Mouse (Mus musculus): ENCODE measurements around the gene Rnf157. TPM values are rescaled to one million over a fixed set of nuclear protein-coding genes. Genes with fewer than 3 reads are reported as not detected.
"Not testable (repeated sequence)": the region's sequence is repeated elsewhere in the genome, so short reads cannot be mapped to it uniquely, and the experiment has no call there.

Gene Rnf157
- polyA plus RNA-seq, 1 experiment from 2014 or later, result 19.9 TPM

GRCm38 (mm10) chr11:116430723-116431427 lies 18.0 kb upstream of the Rnf157 start:
- peak overlapping the region; percentile 79 for H3K27ac ChIP-seq (ENCODE audit: low read depth)
- no peak for DNase-seq (ENCODE audit: low spot score)
- H3K4me2 ChIP-seq (ENCODE audit: low read length), result peak overlapping the region; percentile 20; the same call in 1 of the 2 replicates
- ATAC-seq (replicated peaks; ENCODE audit: low FRiP score, low TSS enrichment, low read depth), result no peak; the same call in 1 of the 2 replicates
- peaks cover 2% of the 10 kb centered on the region; the same call in 1 of the 2 replicates for H3K36me3 ChIP-seq (ENCODE audit: control insufficient read depth, insufficient read depth, low read length)
- H3K27me3 ChIP-seq (replicated peaks; ENCODE audit: control insufficient read depth, insufficient read depth, low read length), result no peaks in the 10 kb centered on the region
- no peaks in the 10 kb centered on the region for H3K9me3 ChIP-seq (ENCODE audit: control insufficient read depth, low read length)
- 36% methylated on average over 22 of the region's 22 CpGs for WGBS
- no peak overlapping the region for H3K4me3 ChIP-seq (ENCODE audit: low read depth, low read length)
- H3K9ac ChIP-seq (ENCODE audit: low read length), result 0 out of 2 replicates have a peak overlapping the region, but pooled peaks have one; percentile 11
- peaks cover 25% of the 10 kb centered on the region for H3K4me1 ChIP-seq (replicated peaks; ENCODE audit: control insufficient read depth, insufficient read depth, low read length)

- 74% methylated on average over 9 of the region's 9 CpGs for whole genome bisulfite sequencing
- H3K4me1 ChIP-seq (replicated peaks; ENCODE audit: control insufficient read depth, insufficient read depth, low read length), result peaks cover 17% of the 10 kb centered on the region
- H3K27ac ChIP-seq (ENCODE audit: low read depth), result peak overlapping the region; percentile 79
- no peak for ATAC-seq (replicated peaks; ENCODE audit: low FRiP score, low TSS enrichment, low read depth)
- H3K4me3 ChIP-seq (ENCODE audit: low read depth, low read length), result no peak overlapping the region
- H3K4me2 ChIP-seq (ENCODE audit: low read length), result peak overlapping the region; percentile 20; the same call in 1 of the 2 replicates
- no peaks in the 10 kb centered on the region for H3K36me3 ChIP-seq (ENCODE audit: control insufficient read depth, insufficient read depth, low read length)
- no peaks in the 10 kb centered on the region for H3K27me3 ChIP-seq (replicated peaks; ENCODE audit: control insufficient read depth, insufficient read depth, low read length)
- no peaks in the 10 kb centered on the region for H3K9me3 ChIP-seq (ENCODE audit: control insufficient read depth, low read length)
- H3K9ac ChIP-seq (ENCODE audit: low read length), result no peak overlapping the region
- DNase-seq (ENCODE audit: low spot score), result no peak
Observed at GRCm38 (mm10) chr11:116429862-116430613, 17.2 kb upstream of the Rnf157 start.

- peaks cover 17% of the 10 kb centered on the region for H3K4me1 ChIP-seq (replicated peaks; ENCODE audit: control insufficient read depth, insufficient read depth, low read length)
- peak overlapping the region; percentile 86 for H3K27ac ChIP-seq (ENCODE audit: low read depth)
- no peak overlapping the region for H3K9ac ChIP-seq (ENCODE audit: low read length)
- H3K9me3 ChIP-seq (ENCODE audit: control insufficient read depth, low read length), result no peaks in the 10 kb centered on the region
- no peaks in the 10 kb centered on the region for H3K27me3 ChIP-seq (replicated peaks; ENCODE audit: control insufficient read depth, insufficient read depth, low read length)
- WGBS, result 38% methylated on average over 12 of the region's 13 CpGs
- DNase-seq (ENCODE audit: low spot score), result no peak
- peak; percentile 69 for ATAC-seq (replicated peaks; ENCODE audit: low FRiP score, low TSS enrichment, low read depth)
- H3K4me2 ChIP-seq (ENCODE audit: low read length), result no peak overlapping the region
- H3K4me3 ChIP-seq (ENCODE audit: low read depth, low read length), result no peak overlapping the region
- H3K36me3 ChIP-seq (ENCODE audit: control insufficient read depth, insufficient read depth, low read length), result no peaks in the 10 kb centered on the region
Observed at GRCm38 (mm10) chr11:116428872-116429859, 16.3 kb upstream of the Rnf157 start.

GRCm38 (mm10) chr11:116426852-116427575 lies 14.2 kb upstream of the Rnf157 start:
- no peaks in the 10 kb centered on the region for H3K9me3 ChIP-seq (ENCODE audit: control insufficient read depth, low read length)
- 70% methylated on average over 6 of the region's 6 CpGs for WGBS
- H3K27ac ChIP-seq (ENCODE audit: low read depth), result no peak overlapping the region
- no peak for ATAC-seq (replicated peaks; ENCODE audit: low FRiP score, low TSS enrichment, low read depth)
- no peaks in the 10 kb centered on the region for H3K27me3 ChIP-seq (replicated peaks; ENCODE audit: control insufficient read depth, insufficient read depth, low read length)
- no peak overlapping the region for H3K4me2 ChIP-seq (ENCODE audit: low read length)
- H3K4me1 ChIP-seq (replicated peaks; ENCODE audit: control insufficient read depth, insufficient read depth, low read length), result peaks cover 14% of the 10 kb centered on the region
- H3K9ac ChIP-seq (ENCODE audit: low read length), result no peak overlapping the region
- no peaks in the 10 kb centered on the region for H3K36me3 ChIP-seq (ENCODE audit: control insufficient read depth, insufficient read depth, low read length)
- no peak overlapping the region for H3K4me3 ChIP-seq (ENCODE audit: low read depth, low read length)
- DNase-seq (ENCODE audit: low spot score), result no peak

- DNase-seq (ENCODE audit: low spot score); H3K4me3 ChIP-seq (ENCODE audit: low read depth, low read length); ATAC-seq (replicated peaks; ENCODE audit: low FRiP score, low TSS enrichment, low read depth); H3K9ac ChIP-seq (ENCODE audit: low read length); H3K27me3 ChIP-seq (replicated peaks; ENCODE audit: control insufficient read depth, insufficient read depth, low read length); H3K27ac ChIP-seq (ENCODE audit: low read depth); H3K9me3 ChIP-seq (ENCODE audit: control insufficient read depth, low read length); H3K4me2 ChIP-seq (ENCODE audit: low read length); H3K36me3 ChIP-seq (ENCODE audit: control insufficient read depth, insufficient read depth, low read length): not testable (repeated sequence)
- H3K4me1 ChIP-seq (replicated peaks; ENCODE audit: control insufficient read depth, insufficient read depth, low read length), result peaks cover 14% of the 10 kb centered on the region
- WGBS, result 81% methylated on average over 11 of the region's 11 CpGs
Observed at GRCm38 (mm10) chr11:116426328-116426727, 13.5 kb upstream of the Rnf157 start.

- no peak overlapping the region for H3K4me3 ChIP-seq (ENCODE audit: low read depth, low read length)
- H3K9ac ChIP-seq (ENCODE audit: low read length), result no peak overlapping the region
- H3K4me1 ChIP-seq (replicated peaks; ENCODE audit: control insufficient read depth, insufficient read depth, low read length), result 0 out of 2 replicates have a peak, but pooled peaks cover 6% of the 10 kb centered on the region
- no peaks in the 10 kb centered on the region for H3K36me3 ChIP-seq (ENCODE audit: control insufficient read depth, insufficient read depth, low read length)
- ATAC-seq (replicated peaks; ENCODE audit: low FRiP score, low TSS enrichment, low read depth) (no peak), DNase-seq (ENCODE audit: low spot score) (no peak)
- no peak overlapping the region for H3K4me2 ChIP-seq (ENCODE audit: low read length)
- no peaks in the 10 kb centered on the region for H3K27me3 ChIP-seq (replicated peaks; ENCODE audit: control insufficient read depth, insufficient read depth, low read length)
- H3K9me3 ChIP-seq (ENCODE audit: control insufficient read depth, low read length), result no peaks in the 10 kb centered on the region
- WGBS, result 53% methylated on average over 8 of the region's 8 CpGs
- no peak overlapping the region for H3K27ac ChIP-seq (ENCODE audit: low read depth)
Observed at GRCm38 (mm10) chr11:116424621-116425407, 12.0 kb upstream of the Rnf157 start.

- no peak overlapping the region for H3K4me2 ChIP-seq (ENCODE audit: low read length)
- H3K27me3 ChIP-seq (replicated peaks; ENCODE audit: control insufficient read depth, insufficient read depth, low read length), result no peaks in the 10 kb centered on the region
- no peaks in the 10 kb centered on the region for H3K36me3 ChIP-seq (ENCODE audit: control insufficient read depth, insufficient read depth, low read length)
- no peak overlapping the region for H3K4me3 ChIP-seq (ENCODE audit: low read depth, low read length)
- no peak overlapping the region for H3K9ac ChIP-seq (ENCODE audit: low read length)
- 0 out of 2 replicates have a peak, but pooled peaks cover 6% of the 10 kb centered on the region for H3K4me1 ChIP-seq (replicated peaks; ENCODE audit: control insufficient read depth, insufficient read depth, low read length)
- H3K9me3 ChIP-seq (ENCODE audit: control insufficient read depth, low read length), result no peaks in the 10 kb centered on the region
- H3K27ac ChIP-seq (ENCODE audit: low read depth), result no peak overlapping the region
- no peak for DNase-seq (ENCODE audit: low spot score)
- no peak for ATAC-seq (replicated peaks; ENCODE audit: low FRiP score, low TSS enrichment, low read depth)
- 62% methylated on average over 10 of the region's 10 CpGs for WGBS
Observed at GRCm38 (mm10) chr11:116423782-116424620, 11.2 kb upstream of the Rnf157 start.
